Mouse (Mus musculus): ENCODE data around the gene Fnbp4. TPM values are rescaled to one million over a fixed set of nuclear protein-coding genes. Genes with fewer than 3 reads are reported as not detected.

Fnbp4 gene
- total RNA-seq (2023) = 100 to 1,000 TPM; 233 to 275 TPM

GRCm38 (mm10) chr2:90745053-90745678 lies at the start of gene Fnbp4:
Fnbp4 (plus strand) TSS chr2:90745370.

GRCm38 (mm10) chr2:90782458-90782857 lies 37.3 kb downstream of the Fnbp4 start, which contains the start of gene Agbl2:
Agbl2 (plus strand) TSS chr2:90782727.

Other genes starting within 250 kb of the Fnbp4 start
- gene Ptprj, start 164.7 kb upstream of the Fnbp4 start, total RNA-seq (2023) = 1 to 10 TPM; 4.8 to 8.6 TPM
- gene Nup160, start 68.2 kb upstream of the Fnbp4 start, total RNA-seq (2023) = 10 to 100 TPM; 60.0 to 77.8 TPM
- not detected for gene Agbl2, start 37.4 kb downstream of the Fnbp4 start, total RNA-seq (2023)
- 10 to 100 TPM; 81.4 to 88.3 TPM for gene Mtch2, start 101.8 kb downstream of the Fnbp4 start, total RNA-seq (2023)
- 1 to 10 TPM in 1 of 2 experiments, not detected in 1; 1.3 TPM for gene C1qtnf4, start 140.5 kb downstream of the Fnbp4 start, total RNA-seq (2023)
- gene Kbtbd4, start 159.4 kb downstream of the Fnbp4 start, total RNA-seq (2023) = 10 to 100 TPM; 30.5 to 45.8 TPM
- 100 to 1,000 TPM; 143 to 153 TPM for gene Ndufs3, start 159.5 kb downstream of the Fnbp4 start, total RNA-seq (2023)
- 100 to 1,000 TPM in 1 of 2 experiments, 10 to 100 TPM in 1; 97.1 to 118 TPM for gene Celf1, start 195.0 kb downstream of the Fnbp4 start, total RNA-seq (2023)